Mouse (Mus musculus): ENCODE results near the gene Spata31d1a. TPM values are rescaled to one million over a fixed set of nuclear protein-coding genes. Genes with fewer than 3 reads are reported as not detected.

Spata31d1a gene
- polyA plus RNA-seq, 1 experiment from 2014 or later: not detected

- Histone ChIP-seq H3K27ac (no peak overlapping the region), H3K4me3 (replicated peaks; ENCODE audit: low read depth, low read length) (no peak overlapping the region), H3K4me1 (replicated peaks; ENCODE audit: insufficient read depth, low read length) (no peaks in the 10 kb centered on the region), H3K9me3 (replicated peaks; ENCODE audit: low read length) (no peaks in the 10 kb centered on the region), H3K36me3 (ENCODE audit: insufficient read depth, low read length) (no peaks in the 10 kb centered on the region), H3K27me3 (ENCODE audit: insufficient read depth, low read length) (no peaks in the 10 kb centered on the region), H3K4me2 (ENCODE audit: low read length) (no peak overlapping the region), H3K9ac (ENCODE audit: low read depth, low read length) (no peak overlapping the region)
- TF ChIP-seq CTCF (IDR thresholded peaks at IDR 0.05; ENCODE audit: low read depth): no peak
- ATAC-seq (replicated peaks; ENCODE audit: low FRiP score, low read depth) (no peak), DNase-seq (ENCODE audit: low spot score) (no peak)
- 77% methylated on average over 7 of the region's 7 CpGs for WGBS
These were observed 19.6 kb downstream of the Spata31d1a start for GRCm38 (mm10) chr13:59690576-59690975.

DNA sequence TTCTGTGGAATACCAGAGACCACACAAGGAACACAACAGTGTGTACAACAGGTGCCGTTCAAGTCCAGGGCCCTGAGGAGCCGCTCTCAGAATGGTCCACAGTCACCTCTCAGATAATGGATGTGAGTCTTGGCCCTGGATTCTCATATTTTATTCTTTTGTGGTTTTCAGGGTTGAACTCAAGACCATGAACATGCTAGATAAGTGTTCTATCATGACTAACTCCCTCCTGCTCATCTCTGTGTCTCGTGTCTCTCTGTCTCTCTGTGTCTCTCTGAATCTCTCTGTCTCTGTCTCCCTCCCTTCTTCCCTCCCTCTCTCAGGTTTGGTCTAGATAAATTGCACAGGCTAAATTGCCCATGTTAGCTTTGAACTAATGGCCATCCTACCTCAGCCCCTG lies 20.3 kb downstream of the Spata31d1a start:
- WGBS: 95% methylated on average over 3 of the region's 3 CpGs
- no peak for DNase-seq (ENCODE audit: low spot score)
- no peaks in the 10 kb centered on the region for H3K27me3 ChIP-seq (ENCODE audit: insufficient read depth, low read length)
- H3K4me2 ChIP-seq (ENCODE audit: low read length): no peak overlapping the region
- no peak overlapping the region for H3K9ac ChIP-seq (ENCODE audit: low read depth, low read length)
- ATAC-seq (replicated peaks; ENCODE audit: low FRiP score, low read depth): no peak
- no peaks in the 10 kb centered on the region for H3K4me1 ChIP-seq (replicated peaks; ENCODE audit: insufficient read depth, low read length)
- H3K4me3 ChIP-seq (replicated peaks; ENCODE audit: low read depth, low read length): no peak overlapping the region
- no peak for TF ChIP-seq CTCF (IDR thresholded peaks at IDR 0.05; ENCODE audit: low read depth)
- H3K9me3 ChIP-seq (replicated peaks; ENCODE audit: low read length): no peaks in the 10 kb centered on the region
- H3K36me3 ChIP-seq (ENCODE audit: insufficient read depth, low read length): no peaks in the 10 kb centered on the region
- H3K27ac ChIP-seq: no peak overlapping the region

GRCm38 (mm10) chr13:59689313-59689712 lies 20.8 kb downstream of the Spata31d1a start:
- no peak for DNase-seq (ENCODE audit: low spot score)
- Histone ChIP-seq H3K4me1 (replicated peaks; ENCODE audit: insufficient read depth, low read length) (no peaks in the 10 kb centered on the region), H3K4me2 (ENCODE audit: low read length) (no peak overlapping the region), H3K36me3 (ENCODE audit: insufficient read depth, low read length) (no peaks in the 10 kb centered on the region), H3K27me3 (ENCODE audit: insufficient read depth, low read length) (no peaks in the 10 kb centered on the region), H3K9ac (ENCODE audit: low read depth, low read length) (no peak overlapping the region), H3K4me3 (replicated peaks; ENCODE audit: low read depth, low read length) (no peak overlapping the region), H3K27ac (no peak overlapping the region), H3K9me3 (replicated peaks; ENCODE audit: low read length) (no peaks in the 10 kb centered on the region)
- TF ChIP-seq CTCF (IDR thresholded peaks at IDR 0.05; ENCODE audit: low read depth): no peak
- ATAC-seq (replicated peaks; ENCODE audit: low FRiP score, low read depth): no peak
- WGBS: 86% methylated on average over 9 of the region's 9 CpGs

GRCm38 (mm10) chr13:59688338-59688770 lies 21.8 kb downstream of the Spata31d1a start:
- H3K4me3 ChIP-seq (replicated peaks; ENCODE audit: low read depth, low read length): no peak overlapping the region
- H3K27me3 ChIP-seq (ENCODE audit: insufficient read depth, low read length): no peaks in the 10 kb centered on the region
- whole genome bisulfite sequencing: 74% methylated on average over 13 of the region's 13 CpGs
- no peak overlapping the region for H3K27ac ChIP-seq
- H3K4me1 ChIP-seq (replicated peaks; ENCODE audit: insufficient read depth, low read length): no peaks in the 10 kb centered on the region
- no peak for ATAC-seq (replicated peaks; ENCODE audit: low FRiP score, low read depth)
- H3K9ac ChIP-seq (ENCODE audit: low read depth, low read length): no peak overlapping the region
- no peak for TF ChIP-seq CTCF (IDR thresholded peaks at IDR 0.05; ENCODE audit: low read depth)
- H3K36me3 ChIP-seq (ENCODE audit: insufficient read depth, low read length): no peaks in the 10 kb centered on the region
- H3K4me2 ChIP-seq (ENCODE audit: low read length): no peak overlapping the region
- DNase-seq (ENCODE audit: low spot score): no peak
- H3K9me3 ChIP-seq (replicated peaks; ENCODE audit: low read length): no peaks in the 10 kb centered on the region

DNA sequence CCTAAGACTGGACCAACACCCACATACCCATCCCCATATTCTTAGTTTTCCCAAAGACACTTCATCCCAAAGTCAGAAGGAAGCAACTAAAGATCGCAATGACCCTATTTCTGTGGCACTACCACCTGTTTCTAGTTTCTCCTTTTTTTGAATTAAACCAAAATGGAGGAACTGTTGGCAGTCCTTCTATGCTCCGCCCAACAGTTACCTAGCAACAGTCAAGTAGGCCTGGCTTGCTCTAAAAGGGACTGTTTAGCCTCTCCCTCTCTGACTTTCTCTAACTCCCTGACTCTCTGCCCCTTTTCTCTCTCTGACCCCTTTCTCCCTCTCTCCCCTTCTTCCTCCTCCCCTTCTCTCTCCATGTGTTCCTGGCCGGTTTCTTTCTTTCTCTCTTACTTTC lies 24.9 kb downstream of the Spata31d1a start:
- Histone ChIP-seq H3K4me2 (ENCODE audit: low read length) (no peak overlapping the region), H3K9me3 (replicated peaks; ENCODE audit: low read length) (no peaks in the 10 kb centered on the region), H3K27me3 (ENCODE audit: insufficient read depth, low read length) (no peaks in the 10 kb centered on the region), H3K27ac (no peak overlapping the region), H3K4me3 (replicated peaks; ENCODE audit: low read depth, low read length) (no peak overlapping the region), H3K9ac (ENCODE audit: low read depth, low read length) (no peak overlapping the region), H3K36me3 (ENCODE audit: insufficient read depth, low read length) (no peaks in the 10 kb centered on the region), H3K4me1 (replicated peaks; ENCODE audit: insufficient read depth, low read length) (no peaks in the 10 kb centered on the region)
- DNase-seq (ENCODE audit: low spot score): no peak
- TF ChIP-seq CTCF (IDR thresholded peaks at IDR 0.05; ENCODE audit: low read depth): no peak
- ATAC-seq (replicated peaks; ENCODE audit: low FRiP score, low read depth): no peak
- 79% methylated on average over 3 of the region's 3 CpGs for WGBS

GRCm38 (mm10) chr13:59682629-59683028 lies 27.5 kb downstream of the Spata31d1a start:
- no peak overlapping the region for H3K4me3 ChIP-seq (replicated peaks; ENCODE audit: low read depth, low read length)
- H3K4me1 ChIP-seq (replicated peaks; ENCODE audit: insufficient read depth, low read length): no peaks in the 10 kb centered on the region
- no peak overlapping the region for H3K9ac ChIP-seq (ENCODE audit: low read depth, low read length)
- H3K9me3 ChIP-seq (replicated peaks; ENCODE audit: low read length): no peaks in the 10 kb centered on the region
- H3K36me3 ChIP-seq (ENCODE audit: insufficient read depth, low read length): no peaks in the 10 kb centered on the region
- no peak overlapping the region for H3K4me2 ChIP-seq (ENCODE audit: low read length)
- WGBS: 32% methylated on average over 7 of the region's 7 CpGs
- no peak for ATAC-seq (replicated peaks; ENCODE audit: low FRiP score, low read depth)
- no peak overlapping the region for H3K27ac ChIP-seq
- H3K27me3 ChIP-seq (ENCODE audit: insufficient read depth, low read length): no peaks in the 10 kb centered on the region
- peak; percentile 64 for DNase-seq (ENCODE audit: low spot score)
- TF ChIP-seq CTCF (IDR thresholded peaks at IDR 0.05; ENCODE audit: low read depth): no peak

DNA sequence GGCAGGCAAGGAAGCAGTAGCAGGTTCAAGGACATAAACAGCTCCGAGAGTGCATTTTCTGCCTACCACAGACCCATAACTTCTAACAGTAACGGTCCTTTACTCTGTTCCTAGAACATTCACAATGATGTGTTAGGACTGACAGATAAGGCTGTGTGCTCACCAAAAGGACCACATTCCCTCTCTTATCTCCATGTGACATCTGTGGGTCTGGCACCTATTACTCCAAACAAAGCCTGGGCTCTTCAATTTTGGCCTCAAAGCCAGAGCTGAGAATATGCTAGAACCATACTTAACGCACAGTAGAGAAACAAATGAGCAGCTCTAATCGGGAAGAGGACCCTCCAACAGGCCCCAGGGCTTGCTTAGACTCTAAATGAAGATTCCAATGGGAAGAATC lies 30.2 kb downstream of the Spata31d1a start:
- no peak for TF ChIP-seq CTCF (IDR thresholded peaks at IDR 0.05; ENCODE audit: low read depth)

More for the DNA sequence above, 30.2 kb downstream of the Spata31d1a start:
- Histone ChIP-seq H3K36me3 (ENCODE audit: insufficient read depth, low read length) (no peaks in the 10 kb centered on the region), H3K4me3 (replicated peaks; ENCODE audit: low read depth, low read length) (no peak overlapping the region), H3K27me3 (ENCODE audit: insufficient read depth, low read length) (no peaks in the 10 kb centered on the region), H3K27ac (no peak overlapping the region), H3K4me2 (ENCODE audit: low read length) (no peak overlapping the region), H3K9ac (ENCODE audit: low read depth, low read length) (no peak overlapping the region), H3K9me3 (replicated peaks; ENCODE audit: low read length) (no peaks in the 10 kb centered on the region), H3K4me1 (replicated peaks; ENCODE audit: insufficient read depth, low read length) (no peaks in the 10 kb centered on the region)
- no peak for ATAC-seq (replicated peaks; ENCODE audit: low FRiP score, low read depth)
- DNase-seq (ENCODE audit: low spot score): no peak
- WGBS: 66% methylated on average over 4 of the region's 4 CpGs

Data from kidney, postnatal 0 days (tissue).